Mouse (Mus musculus): ENCODE measurements at regions not wholly inside any gene's neighbourhood (a gene's known extent, or its start where the extent isn't known, plus 50 kb on each side); places are given as distances from the start of the nearest gene placed in this dataset.

DNA sequence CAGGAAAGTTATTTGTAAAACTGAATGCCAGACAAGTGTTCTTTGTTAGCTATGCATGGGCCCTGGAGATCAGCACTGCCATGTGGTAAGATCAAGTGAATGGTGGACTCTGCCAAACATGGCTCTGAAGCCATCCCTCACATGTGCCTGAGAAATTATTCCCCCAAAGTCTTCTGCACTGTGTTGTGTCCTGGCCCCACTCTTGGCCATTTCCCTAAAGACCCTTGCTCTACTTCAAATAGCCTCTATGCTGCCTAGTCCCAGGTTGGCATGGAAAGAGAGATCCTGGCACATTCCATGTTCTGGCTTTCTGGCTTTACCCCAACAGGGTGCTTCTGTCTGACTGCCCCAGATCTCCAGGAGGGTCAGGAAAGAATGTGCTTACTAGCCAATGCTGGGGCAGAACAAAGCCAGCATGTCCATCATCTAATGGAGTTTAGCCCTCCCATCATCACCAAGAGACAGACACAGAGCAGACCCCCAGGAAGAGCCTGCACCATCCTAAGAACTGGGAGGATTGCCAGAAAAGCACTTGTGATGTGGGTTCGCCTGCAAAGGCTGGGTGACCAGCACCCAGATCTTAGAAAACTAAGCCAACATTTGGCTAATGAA lies 177.0 kb upstream of the 2610301B20Rik start:
- whole genome bisulfite sequencing, result 61% methylated on average over 1 of the region's 1 CpGs

DNA sequence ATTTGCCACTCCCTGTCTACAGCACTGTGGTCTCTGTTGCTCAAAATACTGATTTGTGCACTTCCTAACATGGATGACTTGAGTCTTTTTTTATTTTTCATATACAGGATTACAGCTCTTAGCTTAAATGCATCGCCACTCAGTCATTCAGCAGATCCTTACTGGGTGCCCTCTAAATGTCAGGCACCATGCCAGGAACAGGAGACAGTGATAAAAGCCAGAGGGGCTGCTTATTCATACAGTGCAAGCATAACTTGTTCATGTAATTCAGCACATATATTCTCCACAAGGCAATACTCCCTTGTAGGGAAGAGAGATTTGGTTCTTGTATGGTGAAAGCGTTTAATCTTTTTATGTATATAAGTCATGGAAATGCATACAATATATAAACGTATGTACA lies 175.7 kb upstream of the 2610301B20Rik start:
- no peaks in the 10 kb centered on the region for H3K27me3 ChIP-seq (ENCODE audit: insufficient read depth, low read length)
- no peaks in the 10 kb centered on the region for H3K36me3 ChIP-seq (ENCODE audit: insufficient read depth, low read length)
- TF ChIP-seq CTCF (IDR thresholded peaks at IDR 0.05), result no peak
- no peak overlapping the region for H3K4me3 ChIP-seq (ENCODE audit: low read depth, low read length)
- H3K4me2 ChIP-seq (ENCODE audit: low read depth, low read length, poor library complexity, severe bottlenecking), result no peak overlapping the region
- H3K27ac ChIP-seq (ENCODE audit: low read depth, low read length), result no peak overlapping the region
- DNase-seq (ENCODE audit: low spot score), result peak; percentile 13
- no peak for ATAC-seq (ENCODE audit: low FRiP score)
- H3K4me1 ChIP-seq (ENCODE audit: insufficient read depth, low read length), result no peaks in the 10 kb centered on the region
- WGBS, result 79% methylated on average over 3 of the region's 3 CpGs
- H3K9me3 ChIP-seq (ENCODE audit: low read length), result no peaks in the 10 kb centered on the region
- no peak overlapping the region for H3K9ac ChIP-seq (replicated peaks; ENCODE audit: low read length, poor library complexity, severe bottlenecking)

More for the DNA sequence above, 177.0 kb upstream of the 2610301B20Rik start:
- ATAC-seq (ENCODE audit: low FRiP score) (no peak; the same call in 1 of the 2 replicates), DNase-seq (ENCODE audit: low spot score) (peak; percentile 44)
- Histone ChIP-seq H3K27me3 (ENCODE audit: insufficient read depth, low read length) (no peaks in the 10 kb centered on the region), H3K9ac (replicated peaks; ENCODE audit: low read length, poor library complexity, severe bottlenecking) (no peak overlapping the region), H3K36me3 (ENCODE audit: insufficient read depth, low read length) (no peaks in the 10 kb centered on the region), H3K9me3 (ENCODE audit: low read length) (no peaks in the 10 kb centered on the region), H3K4me2 (ENCODE audit: low read depth, low read length, poor library complexity, severe bottlenecking) (no peak overlapping the region), H3K4me1 (ENCODE audit: insufficient read depth, low read length) (no peaks in the 10 kb centered on the region), H3K27ac (ENCODE audit: low read depth, low read length) (no peak overlapping the region), H3K4me3 (ENCODE audit: low read depth, low read length) (no peak overlapping the region)
- no peak for TF ChIP-seq CTCF (IDR thresholded peaks at IDR 0.05)

DNA sequence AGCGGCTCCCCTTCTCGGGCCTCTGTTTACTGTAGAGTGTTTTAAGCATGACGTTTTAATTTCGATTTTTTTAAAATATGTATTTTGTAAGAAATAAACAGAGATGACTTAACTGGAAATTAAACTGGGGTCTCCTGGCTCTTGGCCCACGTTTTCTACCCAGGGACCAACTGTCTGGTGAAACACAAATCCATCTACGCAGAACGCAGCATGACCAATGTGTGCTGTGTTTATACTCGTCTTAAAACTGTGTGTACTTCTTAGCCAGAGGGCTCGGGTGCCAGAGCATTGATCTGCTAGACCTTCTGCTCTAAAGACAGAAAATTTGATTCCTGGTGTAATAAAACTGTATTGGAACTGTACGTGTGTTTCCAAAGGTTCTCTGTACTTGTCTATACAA lies 172.8 kb upstream of the 2610301B20Rik start:
- H3K27me3 ChIP-seq (ENCODE audit: insufficient read depth, low read length), result no peaks in the 10 kb centered on the region
- no peak for TF ChIP-seq CTCF (IDR thresholded peaks at IDR 0.05)
- H3K4me1 ChIP-seq (ENCODE audit: insufficient read depth, low read length), result no peaks in the 10 kb centered on the region
- no peaks in the 10 kb centered on the region for H3K36me3 ChIP-seq (ENCODE audit: insufficient read depth, low read length)
- H3K4me2 ChIP-seq (ENCODE audit: low read depth, low read length, poor library complexity, severe bottlenecking), result no peak overlapping the region
- H3K4me3 ChIP-seq (ENCODE audit: low read depth, low read length), result no peak overlapping the region
- no peak overlapping the region for H3K9ac ChIP-seq (replicated peaks; ENCODE audit: low read length, poor library complexity, severe bottlenecking)
- no peak overlapping the region for H3K27ac ChIP-seq (ENCODE audit: low read depth, low read length)
- ATAC-seq (ENCODE audit: low FRiP score) (no peak), DNase-seq (ENCODE audit: low spot score) (no peak)
- 80% methylated on average over 10 of the region's 10 CpGs for WGBS
- no peaks in the 10 kb centered on the region for H3K9me3 ChIP-seq (ENCODE audit: low read length)

- H3K9me3 ChIP-seq (ENCODE audit: low read length), result no peaks in the 10 kb centered on the region
- DNase-seq (ENCODE audit: low spot score), result no peak
- no peak for ATAC-seq (ENCODE audit: low FRiP score)
- no peak overlapping the region for H3K4me3 ChIP-seq (ENCODE audit: low read depth, low read length)
- WGBS, result 91% methylated on average over 2 of the region's 2 CpGs
- no peaks in the 10 kb centered on the region; the same call in 1 of the 2 replicates for H3K4me1 ChIP-seq (ENCODE audit: insufficient read depth, low read length)
- H3K27me3 ChIP-seq (ENCODE audit: insufficient read depth, low read length), result no peaks in the 10 kb centered on the region
- no peaks in the 10 kb centered on the region for H3K36me3 ChIP-seq (ENCODE audit: insufficient read depth, low read length)
- no peak for TF ChIP-seq CTCF (IDR thresholded peaks at IDR 0.05)
- H3K9ac ChIP-seq (replicated peaks; ENCODE audit: low read length, poor library complexity, severe bottlenecking), result no peak overlapping the region
- H3K4me2 ChIP-seq (ENCODE audit: low read depth, low read length, poor library complexity, severe bottlenecking), result no peak overlapping the region
- no peak overlapping the region for H3K27ac ChIP-seq (ENCODE audit: low read depth, low read length)
Observed at GRCm38 (mm10) chr4:10703212-10703611, 171.1 kb upstream of the 2610301B20Rik start.

GRCm38 (mm10) chr4:10707016-10707657 lies 167.2 kb upstream of the 2610301B20Rik start:
- no peak for TF ChIP-seq CTCF (IDR thresholded peaks at IDR 0.05)
- no peaks in the 10 kb centered on the region for H3K27me3 ChIP-seq (ENCODE audit: insufficient read depth, low read length)
- 67% methylated on average over 7 of the region's 7 CpGs for WGBS
- H3K36me3 ChIP-seq (ENCODE audit: insufficient read depth, low read length), result no peaks in the 10 kb centered on the region
- H3K4me1 ChIP-seq (ENCODE audit: insufficient read depth, low read length), result no peaks in the 10 kb centered on the region; the same call in 1 of the 2 replicates
- DNase-seq (ENCODE audit: low spot score), result peak; percentile 49
- no peak overlapping the region for H3K4me2 ChIP-seq (ENCODE audit: low read depth, low read length, poor library complexity, severe bottlenecking)
- no peak for ATAC-seq (ENCODE audit: low FRiP score)
- no peaks in the 10 kb centered on the region for H3K9me3 ChIP-seq (ENCODE audit: low read length)
- no peak overlapping the region for H3K27ac ChIP-seq (ENCODE audit: low read depth, low read length)
- H3K4me3 ChIP-seq (ENCODE audit: low read depth, low read length), result no peak overlapping the region
- H3K9ac ChIP-seq (replicated peaks; ENCODE audit: low read length, poor library complexity, severe bottlenecking), result no peak overlapping the region

GRCm38 (mm10) chr4:10707658-10708056 lies 166.6 kb upstream of the 2610301B20Rik start:
- Histone ChIP-seq H3K36me3 (ENCODE audit: insufficient read depth, low read length) (no peaks in the 10 kb centered on the region), H3K27ac (ENCODE audit: low read depth, low read length) (no peak overlapping the region), H3K4me3 (ENCODE audit: low read depth, low read length) (no peak overlapping the region), H3K9ac (replicated peaks; ENCODE audit: low read length, poor library complexity, severe bottlenecking) (no peak overlapping the region), H3K9me3 (ENCODE audit: low read length) (no peaks in the 10 kb centered on the region), H3K4me2 (ENCODE audit: low read depth, low read length, poor library complexity, severe bottlenecking) (no peak overlapping the region), H3K4me1 (ENCODE audit: insufficient read depth, low read length) (no peaks in the 10 kb centered on the region; the same call in 1 of the 2 replicates), H3K27me3 (ENCODE audit: insufficient read depth, low read length) (no peaks in the 10 kb centered on the region)
- DNase-seq (ENCODE audit: low spot score) (peak; percentile 73), ATAC-seq (ENCODE audit: low FRiP score) (no peak)
- TF ChIP-seq CTCF (IDR thresholded peaks at IDR 0.05), result no peak
- 31% methylated on average over 2 of the region's 2 CpGs for WGBS
